Mouse (Mus musculus) kidney, postnatal 10 days (tissue): ENCODE measurements at regions not wholly inside any gene's neighbourhood (a gene's known extent, or its start where the extent isn't known, plus 50 kb on each side); places are given as distances from the start of the nearest gene placed in this dataset.

Experiments
- DNase-seq: peaks from one replicate; pipeline ENCODE4 v3.0.0; 2021; ENCODE audit warnings: mixed read lengths

- DNase-seq, result peak; percentile 12
Observed at GRCm38 (mm10) chr9:12692329-12692728, 553.3 kb downstream of the Jrkl start.

DNA sequence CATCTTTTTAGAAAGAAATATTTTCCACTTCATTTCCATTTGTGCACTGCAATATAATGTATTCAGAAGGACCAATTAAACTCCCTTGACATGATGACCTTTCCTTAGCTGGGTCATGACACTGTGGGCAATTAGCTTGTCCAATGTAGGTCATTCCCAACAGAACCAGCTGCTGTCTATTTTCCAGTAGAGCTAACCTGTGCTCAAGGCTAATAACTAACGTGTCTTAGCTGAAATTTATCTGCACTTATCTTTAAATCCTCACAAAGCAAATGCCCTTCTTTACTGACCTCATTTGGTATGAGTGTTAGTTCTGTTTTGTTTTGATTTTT is 554.7 kb downstream of the Jrkl start:
- no peak for DNase-seq

DNA sequence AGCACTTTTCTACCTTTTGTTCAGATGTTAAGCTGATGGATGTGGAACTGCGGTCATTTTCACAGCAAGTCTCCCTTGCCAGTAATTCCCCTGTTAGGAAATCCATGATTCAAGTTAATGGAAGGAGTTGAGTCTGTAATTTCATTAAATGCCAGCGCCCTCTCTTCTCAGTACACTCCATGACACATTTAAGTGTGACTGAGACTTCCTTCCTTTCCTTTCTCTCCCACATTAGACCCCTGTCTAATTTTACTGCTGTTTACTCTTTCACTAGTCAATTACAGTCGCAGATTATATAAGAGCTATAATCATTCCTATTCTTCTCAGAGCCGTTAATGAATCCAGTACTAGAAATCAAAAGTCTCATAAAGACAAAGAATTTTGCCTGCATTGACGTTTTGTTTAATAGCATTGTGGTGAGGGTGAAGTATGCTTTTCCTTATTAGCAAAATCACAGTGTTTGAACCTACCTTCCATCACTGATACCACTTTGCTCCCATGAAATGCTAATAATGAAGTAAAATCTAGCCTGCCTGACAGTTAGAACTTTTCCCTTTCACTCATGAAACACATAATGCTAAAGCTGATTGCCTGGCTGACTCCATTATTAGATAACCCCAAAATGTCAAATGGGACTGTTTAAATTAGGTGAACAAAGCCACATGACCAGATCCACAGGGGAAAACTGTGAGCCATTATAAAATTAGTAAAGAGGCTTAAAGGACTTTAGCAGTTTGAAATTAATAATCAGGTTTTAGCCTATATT is 555.3 kb downstream of the Jrkl start:
- no peak for DNase-seq
